Mouse (Mus musculus): ENCODE measurements around the gene Pik3c2b.

Gene Pik3c2b

DNA sequence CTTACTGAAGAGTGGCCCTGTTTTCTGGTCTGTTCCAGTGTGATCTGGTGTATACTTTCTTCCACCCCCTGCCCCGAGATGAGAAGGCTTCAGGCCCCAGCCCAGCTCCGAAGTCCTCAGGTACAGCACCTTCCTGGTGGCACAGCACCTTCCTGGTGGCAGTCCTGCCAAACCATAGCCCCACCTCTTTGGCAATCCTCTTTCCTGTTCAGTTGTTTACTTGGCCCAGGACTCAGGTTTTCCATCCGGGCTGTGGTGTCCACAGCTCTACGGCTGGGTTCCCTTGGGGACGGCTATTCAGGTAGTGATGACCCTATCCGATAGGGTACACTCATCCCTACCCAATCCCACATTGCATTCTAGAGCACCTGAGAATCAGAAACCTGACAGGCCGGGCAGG lies 57.8 kb downstream of the Pik3c2b start:
- DNase-seq, result no peak

- no peak for DNase-seq
Measured at GRCm38 (mm10) chr1:133103871-133104270, 58.4 kb downstream of the Pik3c2b start.

GRCm38 (mm10) chr1:133116108-133116507 lies 70.6 kb downstream of the Pik3c2b start:
- DNase-seq, result no peak

- no peak for DNase-seq
Measured at GRCm38 (mm10) chr1:133118127-133118526, 72.7 kb downstream of the Pik3c2b start.

DNA sequence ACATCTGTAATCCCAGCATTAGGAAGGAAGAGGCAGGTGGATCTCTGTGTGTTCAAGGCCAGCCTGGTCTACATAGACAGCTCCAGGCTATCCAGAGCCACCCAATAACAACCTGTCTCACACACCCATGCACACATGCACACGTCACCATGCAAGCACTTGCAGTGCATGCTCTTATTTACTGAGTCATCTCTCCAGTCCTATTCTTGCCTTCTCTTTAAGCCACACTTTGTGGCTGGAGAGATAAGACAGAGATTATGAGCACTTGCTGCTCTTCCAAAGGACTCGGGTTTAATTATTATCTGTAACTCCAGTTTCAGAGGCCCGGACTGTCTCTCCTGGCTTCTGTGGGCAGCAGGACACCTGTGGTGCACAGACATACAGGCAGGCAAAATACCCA lies 73.4 kb downstream of the Pik3c2b start:
- no peak for DNase-seq

- DNase-seq, result no peak
Measured at GRCm38 (mm10) chr1:133119931-133120712, 74.7 kb downstream of the Pik3c2b start.

DNA sequence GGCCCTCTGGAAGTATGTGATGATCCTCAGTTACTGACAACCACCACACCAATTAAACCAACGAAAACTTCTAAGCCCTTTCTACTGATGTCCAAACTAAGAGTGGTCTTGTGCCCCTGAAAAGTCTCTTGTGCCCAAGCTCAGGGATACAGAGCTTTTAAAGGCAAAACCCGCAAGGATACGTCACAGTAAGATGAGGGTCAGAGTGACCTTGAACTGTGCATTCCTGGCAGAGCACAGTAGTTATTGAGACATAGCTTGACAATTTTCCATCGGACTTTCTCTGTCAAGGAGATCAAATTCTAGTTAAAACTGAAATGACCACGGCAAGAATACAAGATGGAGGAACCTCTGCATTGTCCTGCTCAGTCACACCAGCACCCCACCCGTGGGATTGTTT lies 75.8 kb downstream of the Pik3c2b start:
- DNase-seq, result no peak

GRCm38 (mm10) chr1:133124137-133124536 lies 78.7 kb downstream of the Pik3c2b start:
- peak; percentile 17 to 47 for DNase-seq

DNA sequence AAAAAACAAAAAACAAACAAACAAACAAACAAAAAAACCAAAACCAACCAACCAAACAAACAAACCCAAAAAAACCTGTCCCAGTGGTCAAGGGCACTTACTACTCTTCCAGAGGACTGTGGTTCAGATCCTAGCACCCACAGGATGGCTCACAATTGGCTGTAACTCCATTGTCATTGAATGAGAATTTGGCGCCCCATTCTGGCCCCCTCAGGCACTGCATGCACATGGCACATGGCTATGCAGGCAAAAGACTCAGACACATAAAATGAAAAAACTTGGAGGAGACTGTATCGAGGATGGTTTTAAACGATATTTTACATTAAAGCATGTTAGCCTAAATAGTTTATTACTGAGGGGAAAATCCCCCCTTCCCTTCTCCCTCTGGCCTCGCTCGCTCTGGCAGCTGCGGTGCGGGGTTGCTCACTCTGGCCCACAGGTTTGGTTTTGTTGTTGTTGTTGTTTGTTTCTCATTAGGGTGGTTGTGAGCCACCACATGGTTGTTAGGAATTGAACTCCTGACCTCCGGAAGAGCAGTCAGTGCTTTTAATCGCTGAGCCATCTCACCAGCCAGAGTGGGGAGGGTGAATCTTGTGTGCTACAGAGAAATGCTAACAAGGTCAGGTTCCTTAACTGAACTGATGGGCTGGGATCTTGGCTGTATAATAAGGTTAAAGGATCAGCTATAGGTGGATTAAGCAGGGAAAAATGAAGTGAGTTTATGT lies 80.3 kb downstream of the Pik3c2b start:
- no peak for DNase-seq

- no peak for DNase-seq
Measured at GRCm38 (mm10) chr1:133126365-133126740, 80.9 kb downstream of the Pik3c2b start.

DNA sequence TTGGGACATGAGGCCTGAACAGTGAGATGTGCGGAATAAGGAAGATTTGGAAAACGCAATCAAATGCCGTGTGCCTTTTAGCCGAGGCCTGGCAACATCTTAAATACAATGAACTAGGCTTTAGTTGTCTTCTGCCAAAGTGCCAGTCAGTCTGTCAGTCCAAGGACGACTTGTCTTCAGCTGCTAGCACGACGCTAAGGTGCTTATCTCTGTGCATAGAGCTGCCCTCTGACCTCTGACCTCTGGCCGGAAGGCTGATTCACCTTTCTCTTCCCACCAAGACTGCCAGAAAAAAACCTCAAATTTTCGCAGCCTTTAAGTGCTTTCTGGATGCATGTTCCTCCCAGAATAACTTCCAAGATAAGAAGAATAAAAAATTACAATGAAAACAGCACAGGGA lies 81.9 kb downstream of the Pik3c2b start:
- DNase-seq, result no peak

DNA sequence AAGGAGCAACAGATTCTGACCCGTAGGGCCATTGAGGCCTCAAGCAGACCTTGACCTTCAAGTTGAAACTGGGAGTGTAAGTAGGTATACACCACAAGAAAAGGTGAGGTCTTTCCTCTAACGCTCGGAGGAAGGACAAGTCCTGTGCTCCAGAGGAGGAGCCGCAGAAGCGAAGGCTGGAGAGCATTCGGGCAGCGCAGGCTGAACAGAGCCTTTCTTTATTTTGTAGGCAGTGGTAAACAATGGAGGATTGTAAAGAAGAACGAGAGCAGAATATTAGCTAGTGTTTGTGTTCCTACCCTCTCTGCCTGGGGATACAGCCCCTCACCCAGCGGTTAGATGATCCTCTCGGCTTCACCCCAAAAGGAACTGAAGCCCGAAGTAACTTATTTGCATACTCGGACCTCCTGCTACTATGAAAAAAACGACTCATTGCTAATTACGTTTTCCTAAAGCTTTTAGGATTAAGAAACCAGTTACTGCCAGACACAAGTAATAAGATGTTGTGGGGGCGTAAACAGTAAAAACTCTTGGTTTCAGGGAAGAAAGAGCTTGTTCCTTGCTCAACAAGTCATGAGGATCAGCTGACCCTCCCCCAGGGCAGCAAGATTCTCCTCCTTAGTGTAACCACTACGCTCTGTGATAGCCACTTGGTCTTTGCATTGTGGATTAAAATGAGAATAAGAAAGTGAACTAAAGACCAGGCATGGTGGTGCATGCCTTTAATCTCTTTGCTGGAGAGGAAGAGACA lies 84.2 kb downstream of the Pik3c2b start:
- DNase-seq, result no peak

- peak; percentile 99 to 100 for DNase-seq
Measured at GRCm38 (mm10) chr1:133130638-133131560, 85.4 kb downstream of the Pik3c2b start, which contains the start of gene Ppp1r15b. Gene Ppp1r15b, plus strand, starts transcription at chr1:133131143.

DNA sequence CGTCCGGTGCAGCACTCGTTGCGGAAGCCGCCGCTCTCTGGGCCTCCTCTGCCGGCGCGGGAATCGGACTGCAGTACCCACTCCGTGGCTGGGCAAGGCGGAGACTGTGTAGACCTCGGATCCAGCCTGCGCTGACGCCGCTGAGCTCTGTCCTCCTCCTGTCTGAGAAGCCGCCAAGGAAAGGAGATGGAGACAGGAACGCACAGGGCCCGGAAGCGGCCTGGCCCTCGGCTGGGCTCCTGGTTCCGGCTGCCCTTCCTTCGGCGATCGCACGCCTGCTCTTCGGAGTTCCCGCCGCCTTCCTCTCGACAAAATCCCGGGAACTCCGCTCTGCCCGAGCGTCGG lies 86.1 kb downstream of the Pik3c2b start:
- no peak for DNase-seq

DNA sequence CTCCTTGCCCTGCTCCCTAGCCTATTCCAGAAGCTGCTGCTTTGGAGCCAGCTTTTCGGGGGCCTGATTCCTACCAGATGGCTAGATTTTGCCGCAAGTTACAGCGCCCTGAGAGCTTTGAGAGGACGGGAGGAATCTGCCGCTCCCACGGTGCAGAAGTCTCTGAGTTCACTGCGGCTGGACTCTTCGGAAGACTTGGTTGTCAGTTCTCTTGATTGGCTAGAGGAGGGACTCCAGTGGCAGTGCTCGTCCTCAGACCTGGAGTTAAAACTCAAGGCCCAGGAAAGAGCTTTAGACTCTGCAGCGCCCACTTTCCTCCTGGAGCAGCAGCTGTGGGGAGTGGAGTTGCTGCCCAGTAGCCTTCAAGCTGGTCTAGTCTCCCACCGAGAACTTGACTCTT lies 86.5 kb downstream of the Pik3c2b start:
- DNase-seq, result peak in 1 of 2 experiments; percentile 34

DNA sequence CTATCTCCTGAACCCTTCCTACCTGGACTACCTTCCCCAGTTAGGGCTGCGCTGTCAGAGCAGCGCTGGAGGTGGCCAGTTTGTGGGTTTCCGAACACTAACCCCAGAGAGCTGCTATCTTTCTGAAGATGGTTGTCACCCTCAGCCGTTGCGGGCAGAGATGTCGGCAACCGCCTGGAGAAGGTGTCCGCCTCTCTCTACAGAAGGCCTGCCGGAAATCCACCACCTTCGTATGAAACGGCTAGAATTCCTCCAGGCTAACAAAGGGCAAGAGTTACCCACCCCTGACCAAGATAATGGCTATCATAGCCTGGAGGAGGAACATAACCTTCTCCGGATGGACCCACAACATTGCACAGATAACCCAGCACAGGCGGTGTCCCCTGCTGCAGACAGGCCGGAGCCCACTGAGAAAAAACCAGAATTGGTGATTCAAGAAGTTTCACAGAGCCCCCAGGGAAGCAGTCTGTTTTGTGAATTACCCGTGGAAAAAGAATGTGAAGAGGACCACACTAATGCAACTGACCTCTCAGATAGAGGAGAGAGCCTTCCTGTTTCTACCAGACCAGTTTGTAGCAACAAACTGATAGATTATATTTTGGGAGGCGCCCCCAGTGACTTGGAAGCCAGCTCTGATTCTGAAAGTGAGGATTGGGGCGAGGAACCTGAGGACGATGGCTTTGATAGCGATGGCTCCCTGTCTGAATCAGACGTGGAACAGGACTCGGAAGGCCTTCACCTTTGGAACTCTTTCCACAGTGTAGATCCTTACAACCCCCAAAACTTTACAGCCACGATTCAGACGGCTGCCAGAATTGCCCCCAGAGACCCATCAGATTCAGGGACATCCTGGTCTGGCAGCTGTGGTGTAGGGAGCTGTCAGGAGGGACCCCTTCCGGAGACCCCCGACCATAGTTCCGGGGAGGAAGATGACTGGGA lies 87.2 kb downstream of the Pik3c2b start:
- peak in 1 of 2 experiments; percentile 15 for DNase-seq

GRCm38 (mm10) chr1:133133425-133133824 lies 88.0 kb downstream of the Pik3c2b start:
- DNase-seq, result peak in 1 of 2 experiments; percentile 14

DNA sequence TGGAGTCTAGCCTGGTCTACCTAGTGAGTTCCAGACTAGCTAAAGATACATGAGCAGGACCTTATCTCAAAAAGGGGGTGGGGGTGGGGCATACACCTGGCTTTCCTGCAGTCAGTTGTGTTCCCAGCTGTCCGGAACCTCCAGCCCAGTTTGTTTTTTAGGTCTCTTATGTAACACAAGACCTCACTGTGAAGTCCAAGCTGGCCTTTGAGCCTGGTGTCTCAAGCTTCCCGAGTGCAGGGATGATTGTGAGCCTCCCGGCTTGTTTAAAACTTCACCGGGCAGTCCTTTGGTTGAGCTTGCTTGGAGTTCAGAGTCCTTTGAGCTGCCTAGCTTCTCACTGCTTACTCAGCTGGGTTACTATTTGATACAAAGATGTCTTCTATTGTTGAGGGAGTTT lies 88.6 kb downstream of the Pik3c2b start:
- peak; percentile 80 to 89 for DNase-seq

DNA sequence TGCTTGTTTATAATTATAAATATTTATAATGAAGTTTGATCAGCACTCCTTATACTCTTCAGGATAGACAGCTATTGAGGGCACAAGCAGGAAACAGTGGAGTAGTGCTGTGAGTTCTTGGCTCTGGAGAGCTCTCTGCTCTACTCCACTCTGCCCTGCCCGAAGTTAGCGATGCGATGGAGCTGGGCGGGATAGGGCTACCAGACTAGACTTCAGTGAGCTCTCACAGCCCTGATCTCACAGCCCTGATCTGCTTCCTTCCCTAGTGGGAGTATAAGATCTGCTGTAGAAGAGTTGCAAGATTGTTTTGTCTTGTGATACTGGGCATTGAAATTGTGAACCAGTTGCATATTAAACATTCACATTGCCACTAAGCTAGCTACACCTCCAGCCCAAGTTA lies 89.4 kb downstream of the Pik3c2b start:
- peak in 1 of 2 experiments; percentile 23 for DNase-seq

DNA sequence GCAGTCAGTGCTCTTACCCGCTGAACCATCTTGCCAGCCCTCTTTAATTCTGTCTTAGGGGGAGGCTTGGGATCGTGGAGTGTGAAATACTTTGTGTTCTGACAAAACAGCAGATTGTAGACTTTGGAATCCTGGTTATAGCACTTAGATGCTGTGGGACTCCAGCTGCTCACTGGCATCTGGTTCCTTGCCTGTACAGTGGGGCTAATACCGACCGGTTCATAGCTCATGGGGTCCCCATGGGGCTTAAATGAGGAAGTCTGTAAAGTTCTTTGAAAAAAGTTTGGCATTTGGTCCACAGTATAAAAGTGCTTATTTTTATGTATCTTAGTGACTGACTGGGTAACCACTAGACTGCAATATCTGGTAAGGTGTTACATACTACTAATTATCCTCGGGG lies 90.3 kb downstream of the Pik3c2b start:
- no peak for DNase-seq

DNA sequence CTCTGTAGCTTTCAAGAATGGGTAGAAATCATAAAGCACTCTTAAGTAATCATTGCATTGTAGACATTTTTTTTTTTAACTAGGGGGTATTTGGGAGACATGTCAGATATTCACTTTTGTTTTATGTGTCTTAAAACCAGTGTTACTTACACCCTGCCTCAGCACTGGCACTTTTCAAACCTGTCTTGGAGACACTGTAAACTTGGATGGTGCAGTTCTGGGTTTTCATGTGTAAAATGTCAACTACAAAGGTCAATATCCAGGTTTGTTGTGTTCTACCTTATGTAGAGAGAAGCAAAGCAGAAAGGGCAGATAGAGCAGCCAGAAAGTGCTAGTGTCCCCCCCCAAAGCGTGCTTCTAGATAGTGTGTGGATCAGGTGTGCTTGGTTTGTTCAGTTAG lies 92.9 kb downstream of the Pik3c2b start:
- no peak for DNase-seq
